Mouse (Mus musculus): ENCODE results near the gene Olfr922.

The Olfr922 gene

GRCm38 (mm10) chr9:38814314-38814713 lies at the start of gene Olfr922:
TSS of gene Olfr922 (plus strand) at chr9:38814614.
- no peak for DNase-seq (ENCODE audit: low spot score)

DNA sequence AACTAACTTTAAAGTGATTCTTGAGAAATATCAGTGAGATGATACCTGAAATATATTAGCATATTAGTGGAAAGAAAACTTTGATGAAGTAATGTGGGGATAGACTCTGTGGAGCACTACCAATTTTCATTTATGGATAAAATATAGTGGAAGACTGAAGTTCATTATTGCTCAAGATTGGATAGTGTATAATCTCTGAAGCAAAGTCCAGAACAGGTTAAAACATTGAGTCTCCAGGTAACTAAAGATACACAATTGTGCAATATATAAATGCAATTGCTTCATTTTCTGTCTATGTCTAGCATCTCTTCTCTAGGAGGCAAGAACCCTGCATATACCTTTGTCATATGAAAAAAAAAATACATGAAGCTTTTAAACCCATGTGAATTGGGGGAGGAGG lies 41.6 kb upstream of the Olfr922 start, which contains the start of gene Olfr921:
Gene Olfr921, plus strand, starts transcription at position 301 of the 400 bp plus-strand sequence.
- no peak for DNase-seq (ENCODE audit: low spot score)

DNA sequence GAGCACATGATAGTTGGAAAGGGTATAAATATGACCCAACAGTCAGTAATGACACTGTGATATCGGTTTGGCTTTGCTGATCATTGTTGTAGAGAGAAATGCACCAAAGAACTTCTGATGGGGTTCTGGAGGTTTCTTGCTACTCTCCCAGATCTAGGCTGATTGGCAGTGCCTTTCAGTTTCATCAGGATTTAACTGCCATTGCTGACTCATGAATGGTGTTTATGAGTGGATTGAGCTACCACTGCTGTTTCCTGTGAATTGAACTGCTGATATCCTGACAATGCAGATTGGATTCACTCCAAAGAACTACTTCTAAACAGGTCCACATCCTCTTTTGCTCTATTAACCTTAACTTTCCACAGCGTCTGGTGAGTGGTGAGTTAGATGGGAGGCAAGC lies 21.7 kb upstream of the Olfr922 start:
- no peak for DNase-seq (ENCODE audit: low spot score)

GRCm38 (mm10) chr9:38805696-38806095 lies 8.7 kb upstream of the Olfr922 start:
- DNase-seq (ENCODE audit: low spot score), result no peak

DNA sequence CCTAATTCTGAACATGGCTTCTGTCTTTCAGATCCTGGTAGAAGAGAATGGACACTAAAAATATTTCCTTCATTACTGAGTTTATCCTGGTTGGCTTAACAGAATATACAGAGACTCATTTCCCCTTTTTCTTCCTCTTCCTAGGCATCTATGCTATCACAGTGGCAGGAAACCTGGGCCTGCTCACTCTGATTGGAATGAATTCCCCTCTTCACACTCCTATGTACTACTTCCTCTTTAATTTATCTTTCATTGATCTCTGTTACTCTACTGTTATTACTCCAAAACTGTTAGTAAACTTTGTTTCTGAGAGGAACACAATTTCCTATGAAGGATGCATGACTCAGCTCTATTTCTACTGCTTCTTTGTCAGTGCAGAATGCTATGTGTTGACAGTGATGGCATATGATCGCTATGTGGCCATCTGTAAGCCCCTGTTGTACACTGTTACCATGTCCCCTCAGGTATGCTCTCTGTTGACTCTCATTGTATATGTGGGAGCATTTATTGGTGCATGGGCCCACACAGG lies 1.1 kb downstream of the Olfr922 start:
- DNase-seq (ENCODE audit: low spot score), result no peak

- DNase-seq (ENCODE audit: low spot score), result no peak
These were observed 11.8 kb downstream of the Olfr922 start, which contains the start of gene Olfr923 for GRCm38 (mm10) chr9:38826245-38826644. TSS of gene Olfr923 (plus strand) at chr9:38826545.

GRCm38 (mm10) chr9:38833027-38833426 lies 18.6 kb downstream of the Olfr922 start:
- DNase-seq (ENCODE audit: low spot score), result no peak

- no peak for DNase-seq (ENCODE audit: low spot score)
These were observed 29.7 kb downstream of the Olfr922 start, which contains the start of gene Olfr924 for GRCm38 (mm10) chr9:38844149-38844548. TSS of gene Olfr924 (plus strand) at chr9:38844449.

DNA sequence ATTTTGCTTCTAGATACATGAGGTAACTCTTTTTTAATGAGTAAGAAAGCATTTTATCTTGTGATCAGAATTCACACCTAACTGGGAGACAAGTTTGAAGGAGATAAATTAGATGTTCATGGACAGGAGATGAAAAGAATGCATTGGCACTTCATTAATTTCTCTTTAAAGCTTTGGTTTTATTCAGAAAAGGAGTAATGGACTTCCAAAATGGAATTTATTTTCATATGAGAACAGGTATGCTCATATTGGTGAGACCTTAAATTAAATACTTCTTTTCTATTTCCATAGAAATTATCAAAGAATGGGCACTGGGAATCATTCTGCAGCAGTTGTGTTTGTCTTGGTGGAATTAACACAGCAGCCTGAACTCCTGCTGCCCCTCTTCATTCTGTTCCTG lies 40.3 kb downstream of the Olfr922 start, which contains the start of gene Olfr26:
Gene Olfr26, plus strand, starts transcription at position 301 of the 400 bp plus-strand sequence.
- no peak for DNase-seq (ENCODE audit: low spot score)

Measured in adipocyte (in vitro differentiated cells).